Mouse (Mus musculus) embryonic fibroblast, embryonic 13.5 days (primary cell): ENCODE data around the gene Psapl1.

Experiments used
- CTCF ChIP-seq: IDR thresholded peaks from 2 replicates; pipeline ENCODE4 v1.5.1; 2011; ENCODE audit warnings: mild to moderate bottlenecking, control low read depth, low read length, moderate library complexity, borderline replicate concordance; ENCODE audit not compliant: insufficient read depth
- POLR2A ChIP-seq: IDR thresholded peaks from 2 replicates; pipeline ENCODE4 v1.6.1; 2011; ENCODE audit warnings: low read depth, mild to moderate bottlenecking, control low read depth, low read length, moderate library complexity

GRCm38 (mm10) chr5:36192677-36193076, 11.1 kb upstream of the Psapl1 start:
- TF ChIP-seq POLR2A (no peak), CTCF (no peak)
